22 mouse cellular contexts compared by ENCODE assay signal in genomic region chr13:41489705-41490275, GRCm38 (mm10). TPM values are rescaled to one million over a fixed set of nuclear protein-coding genes. Genes with fewer than 3 reads are reported as not detected.
A peak's percentile ranks its signal among the peaks of the same experiment; 100 is the strongest.
DNase-seq lines count a peak whose midpoint lies in the region; ATAC-seq and TF ChIP-seq lines count a peak whose summit lies in the region.
"Had no signal": no experiment of that assay in that cellular context is flagged by ENCODE, and none has a peak within 500 bp of the region (broad histone marks: within the 10 kb centered on the region; RNA-seq: fewer than 3 reads in every experiment).

No protein-coding gene starts in this region.

- no peaks in the 10 kb centered on the region for H3K27me3 ChIP-seq in kidney, postnatal 0 days (ENCODE audit: insufficient read depth, low read length)
- H3K27me3 ChIP-seq in kidney, embryonic 14.5 days (ENCODE audit: control insufficient read depth, insufficient read depth, low read length): no peaks in the 10 kb centered on the region
- H3K27me3 ChIP-seq in lung, embryonic 16.5 days (ENCODE audit: control insufficient read depth, insufficient read depth, low read depth, low read length): no peaks in the 10 kb centered on the region
- no peaks in the 10 kb centered on the region for H3K27me3 ChIP-seq in embryonic facial prominence, embryonic 14.5 days (replicated peaks; ENCODE audit: control insufficient read depth, insufficient read depth, low read length)
- H3K27me3 ChIP-seq: forebrain, embryonic 12.5 days; hindbrain, embryonic 15.5 days; liver, embryonic 15.5 days; midbrain, embryonic 13.5 days had no signal

- no peak overlapping the region for H3K4me2 ChIP-seq in kidney, postnatal 0 days (ENCODE audit: low read length)
- no peak overlapping the region for H3K4me2 ChIP-seq in kidney, embryonic 14.5 days (replicated peaks; ENCODE audit: low read depth, low read length)
- H3K4me2 ChIP-seq in lung, embryonic 16.5 days (ENCODE audit: low read depth, low read length): no peak overlapping the region
- H3K4me2 ChIP-seq in embryonic facial prominence, embryonic 14.5 days (ENCODE audit: low read depth, low read length): no peak overlapping the region
- H3K4me2 ChIP-seq: forebrain, embryonic 12.5 days; heart, embryonic 13.5 days; hindbrain, embryonic 15.5 days; liver, embryonic 15.5 days; midbrain, embryonic 13.5 days had no signal

- no peak overlapping the region for H3K27ac ChIP-seq in kidney, postnatal 0 days
- no peak overlapping the region for H3K27ac ChIP-seq in kidney, embryonic 14.5 days (ENCODE audit: low read depth, low read length)
- no peak overlapping the region for H3K27ac ChIP-seq in lung, embryonic 16.5 days (ENCODE audit: low read length)
- no peak overlapping the region for H3K27ac ChIP-seq in embryonic facial prominence, embryonic 14.5 days (replicated peaks; ENCODE audit: low read depth, low read length)
- H3K27ac ChIP-seq: forebrain, embryonic 12.5 days; heart, embryonic 13.5 days; hindbrain, embryonic 15.5 days; liver, embryonic 15.5 days; midbrain, embryonic 13.5 days had no signal

- WGBS in kidney, postnatal 0 days: 38% methylated on average over 9 of the region's 9 CpGs
- 38% methylated on average over 9 of the region's 9 CpGs for WGBS in kidney, embryonic 14.5 days
- 19% methylated on average over 9 of the region's 9 CpGs for WGBS in lung, embryonic 16.5 days
- WGBS in embryonic facial prominence, embryonic 14.5 days: 47% methylated on average over 9 of the region's 9 CpGs

- peak; percentile 34; the same call in 1 of the 2 replicates for TF ChIP-seq CTCF in kidney, postnatal 0 days (IDR thresholded peaks at IDR 0.05; ENCODE audit: low read depth)

- H3K9me3 ChIP-seq in kidney, postnatal 0 days (replicated peaks; ENCODE audit: low read length): no peaks in the 10 kb centered on the region
- H3K9me3 ChIP-seq in kidney, embryonic 14.5 days (ENCODE audit: control insufficient read depth, low read length): no peaks in the 10 kb centered on the region
- no peaks in the 10 kb centered on the region for H3K9me3 ChIP-seq in lung, embryonic 16.5 days (ENCODE audit: control insufficient read depth, low read length)
- no peaks in the 10 kb centered on the region for H3K9me3 ChIP-seq in embryonic facial prominence, embryonic 14.5 days (ENCODE audit: control insufficient read depth, low read length)
- H3K9me3 ChIP-seq: forebrain, embryonic 12.5 days; heart, embryonic 13.5 days; hindbrain, embryonic 15.5 days; liver, embryonic 15.5 days; midbrain, embryonic 13.5 days had no signal

- DNase-seq in kidney, postnatal 0 days (ENCODE audit: low spot score): peak; percentile 60
- DNase-seq in lung, postnatal 14 days: no peak
- DNase-seq in Muller cell, postnatal 12 days (ENCODE audit: inconsistent ontology term): peak; percentile 47
- peak; percentile 31 for DNase-seq in embryonic facial prominence, embryonic 14.5 days (ENCODE audit: low spot score)
- DNase-seq: adrenal gland, postnatal 10 days; cerebellum, adult 9-11 months; gastrocnemius, postnatal 10 days; heart, adult 18-20 months; kidney, adult 18-20 months; kidney, postnatal 25 days; right cerebral cortex, postnatal 25 days; thymus, postnatal 36 days had no signal

- no peaks in the 10 kb centered on the region for H3K4me1 ChIP-seq in kidney, postnatal 0 days (replicated peaks; ENCODE audit: insufficient read depth, low read length)
- H3K4me1 ChIP-seq in kidney, embryonic 14.5 days (ENCODE audit: control insufficient read depth, insufficient read depth, low read length): 0 out of 2 replicates have a peak, but pooled peaks cover 9% of the 10 kb centered on the region
- peaks cover 10% of the 10 kb centered on the region; the same call in 1 of the 2 replicates for H3K4me1 ChIP-seq in lung, embryonic 16.5 days (replicated peaks; ENCODE audit: control insufficient read depth, insufficient read depth, low read length)
- no peaks in the 10 kb centered on the region; the same call in 1 of the 2 replicates for H3K4me1 ChIP-seq in embryonic facial prominence, embryonic 14.5 days (ENCODE audit: control insufficient read depth, insufficient read depth, low read length)
- H3K4me1 ChIP-seq: liver, embryonic 15.5 days had no signal

- no peak overlapping the region for H3K9ac ChIP-seq in kidney, postnatal 0 days (ENCODE audit: low read depth, low read length)
- no peak overlapping the region for H3K9ac ChIP-seq in kidney, embryonic 14.5 days (ENCODE audit: low read depth, low read length)
- H3K9ac ChIP-seq in lung, embryonic 16.5 days (ENCODE audit: low read length): no peak overlapping the region
- H3K9ac ChIP-seq in embryonic facial prominence, embryonic 14.5 days (ENCODE audit: low read depth, low read length): no peak overlapping the region
- H3K9ac ChIP-seq: forebrain, embryonic 12.5 days; heart, embryonic 13.5 days; hindbrain, embryonic 15.5 days; liver, embryonic 15.5 days; midbrain, embryonic 13.5 days had no signal

- H3K36me3 ChIP-seq in kidney, postnatal 0 days (ENCODE audit: insufficient read depth, low read length): no peaks in the 10 kb centered on the region
- H3K36me3 ChIP-seq in kidney, embryonic 14.5 days (ENCODE audit: control insufficient read depth, insufficient read depth, low read length): no peaks in the 10 kb centered on the region
- no peaks in the 10 kb centered on the region for H3K36me3 ChIP-seq in lung, embryonic 16.5 days (ENCODE audit: control insufficient read depth, insufficient read depth, low read length)
- H3K36me3 ChIP-seq in embryonic facial prominence, embryonic 14.5 days (ENCODE audit: control insufficient read depth, insufficient read depth, low read length): no peaks in the 10 kb centered on the region
- H3K36me3 ChIP-seq: forebrain, embryonic 12.5 days; heart, embryonic 13.5 days; hindbrain, embryonic 15.5 days; liver, embryonic 15.5 days; midbrain, embryonic 13.5 days had no signal

- no peak for ATAC-seq in kidney, postnatal 0 days (replicated peaks; ENCODE audit: low FRiP score, low read depth)
- no peak for ATAC-seq in kidney, embryonic 14.5 days (ENCODE audit: low FRiP score, low TSS enrichment)
- ATAC-seq in lung, embryonic 16.5 days (ENCODE audit: low read depth): 0 out of 2 replicates have a peak, but pooled peaks have one; percentile 27
- no peak for ATAC-seq in embryonic facial prominence, embryonic 14.5 days (ENCODE audit: low read depth)
- no peak for ATAC-seq in megakaryocyte progenitor cell, adult 5-6 weeks (replicated peaks; ENCODE audit: poor library complexity)
- ATAC-seq: activated CD4-positive, CD25-positive, alpha-beta regulatory T cell, adult 4 months; midbrain, embryonic 13.5 days had no signal

- no peak overlapping the region for H3K4me3 ChIP-seq in kidney, postnatal 0 days (replicated peaks; ENCODE audit: low read depth, low read length)
- no peak overlapping the region for H3K4me3 ChIP-seq in kidney, embryonic 14.5 days (ENCODE audit: low read length)
- H3K4me3 ChIP-seq in lung, embryonic 16.5 days (ENCODE audit: low read length): no peak overlapping the region
- H3K4me3 ChIP-seq in embryonic facial prominence, embryonic 14.5 days (ENCODE audit: low read depth, low read length): no peak overlapping the region
- H3K4me3 ChIP-seq: forebrain, embryonic 12.5 days; heart, embryonic 13.5 days; hindbrain, embryonic 15.5 days; liver, embryonic 15.5 days; midbrain, embryonic 13.5 days; myocyte had no signal

RNA-seq across cellular contexts. Expression of gene Nedd9, which starts 2.6 kb away (rescaled TPM):
- polyA plus RNA-seq in kidney, postnatal 0 days (2015; fragmentation: Nextera tagmentation; extraction: Ambion mirVana): 26.4 and 27.3 TPM in 2 replicates
- 16.8 and 24.9 TPM in 2 replicates for polyA plus RNA-seq in kidney, embryonic 14.5 days (2014; fragmentation: Nextera tagmentation; extraction: Ambion mirVana)
- 76.1 and 77.6 TPM in 2 replicates for polyA plus RNA-seq in lung, embryonic 16.5 days (2015; fragmentation: Nextera tagmentation; extraction: Ambion mirVana)
- polyA plus RNA-seq in embryonic facial prominence, embryonic 14.5 days (2014; fragmentation: Nextera tagmentation; extraction: Ambion mirVana): 31.1 and 32.1 TPM in 2 replicates
- total RNA-seq in megakaryocyte progenitor cell, adult 5-6 weeks (2015): 16.8 and 18.6 TPM in 2 replicates
- 19.7 and 23.1 TPM in 2 replicates for total RNA-seq in megakaryocyte progenitor cell, adult 5-6 weeks (2017)
